Mouse (Mus musculus): Measurements from ENCODE around the gene Tmprss3.

- no peak for TF ChIP-seq POLR2A (IDR thresholded peaks at IDR 0.05; ENCODE audit: control insufficient read depth, low read depth, low read length)
- TF ChIP-seq CTCF (IDR thresholded peaks at IDR 0.05; ENCODE audit: control insufficient read depth, insufficient read depth, insufficient replicate concordance, low read depth, low read length), result no peak
Observed at GRCm38 (mm10) chr17:31183180-31183974, 15.4 kb downstream of the Tmprss3 start.

Data from testis, adult 2 months (tissue).